Mouse (Mus musculus): ENCODE measurements at regions not wholly inside any gene's neighbourhood (a gene's known extent, or its start where the extent isn't known, plus 50 kb on each side); places are given as distances from the start of the nearest gene placed in this dataset.

GRCm38 (mm10) chr14:39869218-39869617, 396.3 kb upstream of the Nrg3 start:
- DNase-seq: no peak

- DNase-seq: no peak
Observed at GRCm38 (mm10) chr14:39867163-39867562, 394.3 kb upstream of the Nrg3 start.

DNA sequence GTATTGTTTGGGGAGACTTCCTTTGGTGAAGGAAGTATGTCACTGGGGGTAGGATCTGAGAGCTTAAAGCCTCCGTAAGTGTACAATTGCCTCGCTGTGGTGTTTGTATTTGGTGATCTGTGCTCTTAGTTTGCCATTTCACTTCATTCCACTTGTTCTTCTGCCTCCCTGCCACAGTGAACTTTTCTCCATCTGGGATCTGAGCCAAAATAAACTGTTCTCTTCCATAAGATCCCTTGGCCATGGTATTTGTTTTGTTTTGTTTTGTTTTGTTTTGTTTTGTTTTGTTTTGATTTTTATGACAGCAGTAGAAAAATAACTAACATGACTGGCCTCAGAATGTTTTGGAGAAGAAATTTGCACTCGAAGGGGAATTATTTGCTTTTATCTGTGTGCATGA, 387.3 kb upstream of the Nrg3 start:
- no peak for DNase-seq

- DNase-seq: no peak
Observed at GRCm38 (mm10) chr14:39859294-39859693, 386.4 kb upstream of the Nrg3 start.

DNA sequence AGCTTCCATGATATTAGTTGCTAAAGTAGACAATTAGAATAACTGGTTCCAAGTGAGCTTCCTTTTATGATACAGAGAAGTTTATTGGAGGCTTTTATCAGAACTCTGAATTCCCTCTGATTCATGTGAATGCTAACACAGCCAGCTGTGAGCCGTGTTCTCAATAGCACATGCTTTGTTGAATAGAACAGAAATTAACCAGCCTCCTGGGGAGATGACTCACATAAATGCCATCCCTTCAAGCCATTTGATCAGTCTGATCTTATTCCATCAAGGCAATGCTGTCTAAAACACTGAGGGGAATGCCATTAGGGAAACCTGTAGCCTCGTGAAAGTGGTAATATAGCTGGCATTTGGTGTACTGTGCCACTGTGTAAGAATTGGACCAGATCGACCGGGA, 380.1 kb upstream of the Nrg3 start:
- DNase-seq: peak; percentile 2

DNA sequence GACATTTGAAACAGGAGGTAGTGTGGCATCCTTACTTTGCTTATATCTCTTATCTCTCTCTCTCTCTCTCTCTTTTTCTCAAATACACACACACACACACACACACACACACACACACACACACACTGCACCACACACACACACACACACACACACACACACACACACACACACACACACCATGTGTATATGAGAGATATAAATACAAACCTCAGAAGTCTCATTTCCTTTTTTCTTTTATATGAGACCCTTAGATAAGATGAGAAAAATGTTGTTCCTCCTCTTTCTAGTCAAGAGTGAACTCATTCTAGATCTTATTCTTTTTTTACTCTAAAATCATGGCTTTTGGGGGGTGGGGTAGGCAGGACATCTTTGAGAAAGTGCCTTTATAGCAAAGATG, 379.6 kb upstream of the Nrg3 start:
- no peak for DNase-seq

Data from layer of hippocampus, adult 9-11 months (tissue).